Mouse (Mus musculus): Measurements from ENCODE around the gene Ntm. TPM values are rescaled to one million over a fixed set of nuclear protein-coding genes. Genes with fewer than 3 reads are reported as not detected.

The Ntm gene
- total RNA-seq, 4 experiments from 2014 or later = 239 to 270 (median 257) TPM

GRCm38 (mm10) chr9:29594537-29595294, 368.2 kb downstream of the Ntm start:
- no peak for DNase-seq (ENCODE audit: low spot score in 2 of 2)

GRCm38 (mm10) chr9:29587376-29587775, 375.6 kb downstream of the Ntm start:
- DNase-seq (ENCODE audit: low spot score in 2 of 2) = no peak

- no peak for DNase-seq (ENCODE audit: low spot score in 2 of 2)
These were observed 376.6 kb downstream of the Ntm start for GRCm38 (mm10) chr9:29586381-29586770.

- DNase-seq (ENCODE audit: low spot score in 2 of 2) = peak; percentile 54 to 57
These were observed 377.1 kb downstream of the Ntm start for GRCm38 (mm10) chr9:29585746-29586380.

GRCm38 (mm10) chr9:29578226-29578625, 384.7 kb downstream of the Ntm start:
- DNase-seq (ENCODE audit: low spot score in 2 of 2) = no peak

- DNase-seq (ENCODE audit: low spot score in 2 of 2) = no peak
These were observed 386.8 kb downstream of the Ntm start for GRCm38 (mm10) chr9:29576051-29576533.

GRCm38 (mm10) chr9:29574548-29574947, 388.4 kb downstream of the Ntm start:
- no peak for DNase-seq (ENCODE audit: low spot score in 2 of 2)

GRCm38 (mm10) chr9:29568571-29568970, 394.4 kb downstream of the Ntm start:
- no peak for DNase-seq (ENCODE audit: low spot score in 2 of 2)

- peak in 1 of 2 experiments; percentile 51 for DNase-seq (ENCODE audit: low spot score in 2 of 2)
These were observed 400.4 kb downstream of the Ntm start for GRCm38 (mm10) chr9:29562419-29563071.

GRCm38 (mm10) chr9:29558915-29559314, 404.0 kb downstream of the Ntm start:
- DNase-seq (ENCODE audit: low spot score in 2 of 2) = no peak

- DNase-seq (ENCODE audit: low spot score in 2 of 2) = no peak
These were observed 412.4 kb downstream of the Ntm start for GRCm38 (mm10) chr9:29550582-29550981.

- DNase-seq (ENCODE audit: low spot score in 2 of 2) = no peak
These were observed 412.8 kb downstream of the Ntm start for GRCm38 (mm10) chr9:29550107-29550506.

- no peak for DNase-seq (ENCODE audit: low spot score in 2 of 2)
These were observed 426.5 kb downstream of the Ntm start for GRCm38 (mm10) chr9:29536415-29536814.

- no peak for DNase-seq (ENCODE audit: low spot score in 2 of 2)
These were observed 428.2 kb downstream of the Ntm start for GRCm38 (mm10) chr9:29534773-29535172.

GRCm38 (mm10) chr9:29534304-29534703, 428.6 kb downstream of the Ntm start:
- DNase-seq (ENCODE audit: low spot score in 2 of 2) = no peak

GRCm38 (mm10) chr9:29533556-29533955, 429.4 kb downstream of the Ntm start:
- no peak for DNase-seq (ENCODE audit: low spot score in 2 of 2)

- peak in 1 of 2 experiments; percentile 69 for DNase-seq (ENCODE audit: low spot score in 2 of 2)
These were observed 431.6 kb downstream of the Ntm start for GRCm38 (mm10) chr9:29531147-29531917.

- no peak for DNase-seq (ENCODE audit: low spot score in 2 of 2)
These were observed 438.8 kb downstream of the Ntm start for GRCm38 (mm10) chr9:29524109-29524508.

GRCm38 (mm10) chr9:29523221-29523620, 439.7 kb downstream of the Ntm start:
- DNase-seq (ENCODE audit: low spot score in 2 of 2) = no peak

- DNase-seq (ENCODE audit: low spot score in 2 of 2) = no peak
These were observed 443.8 kb downstream of the Ntm start for GRCm38 (mm10) chr9:29519181-29519580.

- DNase-seq (ENCODE audit: low spot score in 2 of 2) = no peak
These were observed 446.3 kb downstream of the Ntm start for GRCm38 (mm10) chr9:29516688-29517087.

Data from left cerebral cortex, adult 8-10 months (tissue).